Mouse (Mus musculus): Measurements from ENCODE around the gene Olfr71. TPM values are rescaled to one million over a fixed set of nuclear protein-coding genes. Genes with fewer than 3 reads are reported as not detected.

The Olfr71 gene
- polyA plus RNA-seq, 1 experiment from 2014 or later, result not detected

GRCm38 (mm10) chr4:43656339-43657109 is 53.5 kb downstream of the Olfr71 start, which contains the start of gene Hint2:
Gene Hint2 (minus strand): TSS chr4:43656466.
- peaks cover 14% of the 10 kb centered on the region for H3K4me1 ChIP-seq (ENCODE audit: insufficient read depth)
- DNase-seq, result peak; percentile 94
- peak within 1 kb of the TSS; percentile 96 for H3K4me2 ChIP-seq (ENCODE audit: low read depth, low read length)
- H3K4me3 ChIP-seq (ENCODE audit: low read depth, low read length), result peak within 1 kb of the TSS; percentile 93
- peak; percentile 64; the same call in 1 of the 2 replicates for TF ChIP-seq EP300 (IDR thresholded peaks at IDR 0.05; ENCODE audit: low read depth)
- TF ChIP-seq CTCF (IDR thresholded peaks at IDR 0.05; ENCODE audit: low read depth), result peak; percentile 1; the same call in 1 of the 2 replicates
- ATAC-seq, result peak; percentile 96
- 2% methylated on average over 34 of the region's 34 CpGs for WGBS (ENCODE audit: insufficient replicate concordance)
- H3K9ac ChIP-seq (replicated peaks), result peak within 1 kb of the TSS; percentile 89
- no peaks in the 10 kb centered on the region for H3K27me3 ChIP-seq (ENCODE audit: insufficient read depth, low read length)
- H3K27ac ChIP-seq (ENCODE audit: low read depth), result peak within 1 kb of the TSS; percentile 97
- H3K9me3 ChIP-seq (ENCODE audit: low read length), result no peaks in the 10 kb centered on the region
- no peaks in the 10 kb centered on the region for H3K36me3 ChIP-seq (replicated peaks; ENCODE audit: insufficient read depth, low read length)

- WGBS (ENCODE audit: insufficient replicate concordance), result 8% methylated on average over 34 of the region's 34 CpGs
- Histone ChIP-seq H3K4me3 (ENCODE audit: low read depth, low read length) (peak overlapping the region; percentile 93), H3K4me1 (ENCODE audit: insufficient read depth) (peaks cover 14% of the 10 kb centered on the region), H3K27ac (ENCODE audit: low read depth) (peak overlapping the region; percentile 97), H3K9ac (replicated peaks) (peak overlapping the region; percentile 89), H3K9me3 (ENCODE audit: low read length) (no peaks in the 10 kb centered on the region), H3K27me3 (ENCODE audit: insufficient read depth, low read length) (no peaks in the 10 kb centered on the region), H3K36me3 (replicated peaks; ENCODE audit: insufficient read depth, low read length) (no peaks in the 10 kb centered on the region), H3K4me2 (ENCODE audit: low read depth, low read length) (peak overlapping the region; percentile 96)
- DNase-seq (no peak), ATAC-seq (peak; percentile 40)
- no peak for TF ChIP-seq EP300 (IDR thresholded peaks at IDR 0.05; ENCODE audit: low read depth)
- TF ChIP-seq CTCF (IDR thresholded peaks at IDR 0.05; ENCODE audit: low read depth), result no peak
Observed at GRCm38 (mm10) chr4:43655656-43656338, 54.3 kb downstream of the Olfr71 start.

Other genes starting within 250 kb of the Olfr71 start
- gene Sit1, start 226.5 kb downstream of the Olfr71 start, polyA plus RNA-seq (2015; fragmentation: Nextera tagmentation; extraction: Ambion mirVana), result 0.53 and 0.94 TPM in 2 replicates
- 41.1 and 46.0 TPM in 2 replicates for gene Ccdc107, start 217.4 kb downstream of the Olfr71 start, polyA plus RNA-seq (2015; fragmentation: Nextera tagmentation; extraction: Ambion mirVana)
- 14.2 and 15.2 TPM in 2 replicates for gene Arhgef39, start 210.6 kb downstream of the Olfr71 start, polyA plus RNA-seq (2015; fragmentation: Nextera tagmentation; extraction: Ambion mirVana)
- gene Car9, start 203.3 kb downstream of the Olfr71 start, polyA plus RNA-seq (2015; fragmentation: Nextera tagmentation; extraction: Ambion mirVana), result 0.95 and 1.1 TPM in 2 replicates
- 17.3 and 58.9 TPM in 2 replicates for gene Tpm2, start 186.5 kb downstream of the Olfr71 start, polyA plus RNA-seq (2015; fragmentation: Nextera tagmentation; extraction: Ambion mirVana)
- 36.2 and 41.2 TPM in 2 replicates for gene Creb3, start 147.9 kb downstream of the Olfr71 start, polyA plus RNA-seq (2015; fragmentation: Nextera tagmentation; extraction: Ambion mirVana)
- gene Tln1, start 147.6 kb downstream of the Olfr71 start, polyA plus RNA-seq (2015; fragmentation: Nextera tagmentation; extraction: Ambion mirVana), result 30.0 and 34.2 TPM in 2 replicates
- 6.3 and 7.3 TPM in 2 replicates for gene Rgp1, start 131.5 kb downstream of the Olfr71 start, polyA plus RNA-seq (2015; fragmentation: Nextera tagmentation; extraction: Ambion mirVana)
- gene Gba2, start 131.4 kb downstream of the Olfr71 start, polyA plus RNA-seq (2015; fragmentation: Nextera tagmentation; extraction: Ambion mirVana), result 7.3 and 8.4 TPM in 2 replicates
- 0.96 TPM in 1 of 2 replicates, not detected in the other for gene Msmp, start 125.8 kb downstream of the Olfr71 start, polyA plus RNA-seq (2015; fragmentation: Nextera tagmentation; extraction: Ambion mirVana)
- 0.54 and 0.82 TPM in 2 replicates for gene Npr2, start 78.3 kb downstream of the Olfr71 start, polyA plus RNA-seq (2015; fragmentation: Nextera tagmentation; extraction: Ambion mirVana)
- gene Spag8, start 56.7 kb downstream of the Olfr71 start, polyA plus RNA-seq (2015; fragmentation: Nextera tagmentation; extraction: Ambion mirVana), result not detected in 2 replicates
- gene Hint2, start 53.8 kb downstream of the Olfr71 start, polyA plus RNA-seq (2015; fragmentation: Nextera tagmentation; extraction: Ambion mirVana), result 159 and 186 TPM in 2 replicates
- 0.29 and 0.33 TPM in 2 replicates for gene Tmem8b, start 41.3 kb downstream of the Olfr71 start, polyA plus RNA-seq (2015; fragmentation: Nextera tagmentation; extraction: Ambion mirVana)
- 1.7 and 1.8 TPM in 2 replicates for gene Fam221b, start 41.1 kb downstream of the Olfr71 start, polyA plus RNA-seq (2015; fragmentation: Nextera tagmentation; extraction: Ambion mirVana)
- gene Olfr70, start 9.4 kb downstream of the Olfr71 start, polyA plus RNA-seq (2015; fragmentation: Nextera tagmentation; extraction: Ambion mirVana), result not detected in 2 replicates
- gene Hrct1, start 16.9 kb upstream of the Olfr71 start, polyA plus RNA-seq (2015; fragmentation: Nextera tagmentation; extraction: Ambion mirVana), result 0.40 and 0.50 TPM in 2 replicates
- gene Spaar, start 19.8 kb upstream of the Olfr71 start, polyA plus RNA-seq (2015; fragmentation: Nextera tagmentation; extraction: Ambion mirVana), result 0.07 and 0.13 TPM in 2 replicates
- gene Olfr159, start 60.8 kb upstream of the Olfr71 start, polyA plus RNA-seq (2015; fragmentation: Nextera tagmentation; extraction: Ambion mirVana), result not detected in 2 replicates
- gene Olfr156, start 113.6 kb upstream of the Olfr71 start, polyA plus RNA-seq (2015; fragmentation: Nextera tagmentation; extraction: Ambion mirVana), result not detected in 2 replicates
- not detected in 2 replicates for gene Olfr157, start 129.9 kb upstream of the Olfr71 start, polyA plus RNA-seq (2015; fragmentation: Nextera tagmentation; extraction: Ambion mirVana)
- gene Olfr155, start 141.3 kb upstream of the Olfr71 start, polyA plus RNA-seq (2015; fragmentation: Nextera tagmentation; extraction: Ambion mirVana), result not detected in 2 replicates
- 1.8 and 2.3 TPM in 2 replicates for gene Reck, start 165.3 kb upstream of the Olfr71 start, polyA plus RNA-seq (2015; fragmentation: Nextera tagmentation; extraction: Ambion mirVana)
- 19.4 and 20.4 TPM in 2 replicates for gene Glipr2, start 247.1 kb upstream of the Olfr71 start, polyA plus RNA-seq (2015; fragmentation: Nextera tagmentation; extraction: Ambion mirVana)